Mouse (Mus musculus) liver, postnatal 0 days (tissue): Measurements from ENCODE around the gene Fam222a. TPM values are rescaled to one million over a fixed set of nuclear protein-coding genes. Genes with fewer than 3 reads are reported as not detected.

Source experiments
- ATAC-seq: fragments of 200-750 bp; cut with Nextera tagmentation; 2 replicates; pipeline ENCODE4 v1.8.0; 2017; ENCODE audit warnings: mild to moderate bottlenecking, moderate library complexity
- DNase-seq: peaks from one replicate; pipeline ENCODE4 v3.0.0-alpha.2; 2016
- H3K27ac ChIP-seq: fragments of 300-500 bp; sonication (generic); 2 replicates; pipeline ENCODE4 v1.5.1; 2014; ENCODE audit warnings: antibody characterized with exemption, moderate library complexity, mild to moderate bottlenecking, low read depth
- H3K27me3 ChIP-seq: fragments of 300-500 bp; sonication (generic); 2 replicates; pipeline ENCODE4 v1.6.1; 2014; ENCODE audit warnings: low read length, control low read depth, mixed read lengths; ENCODE audit not compliant: insufficient read depth
- H3K36me3 ChIP-seq: fragments of 300-500 bp; sonication (generic); replicated peaks from 2 replicates; pipeline ENCODE4 v1.6.1; 2014; ENCODE audit warnings: mild to moderate bottlenecking, control low read depth, low read length, moderate library complexity, mixed read lengths; ENCODE audit not compliant: insufficient read depth
- H3K4me1 ChIP-seq: fragments of 300-500 bp; sonication (generic); 2 replicates; pipeline ENCODE4 v1.6.1; 2014; ENCODE audit warnings: antibody characterized with exemption, mild to moderate bottlenecking, control low read depth; ENCODE audit not compliant: insufficient read depth
- H3K4me2 ChIP-seq: fragments of 300-500 bp; sonication (generic); 2 replicates; pipeline ENCODE4 v1.6.1; 2014; ENCODE audit warnings: low read depth, mild to moderate bottlenecking, low read length, moderate library complexity, mixed read lengths
- H3K4me3 ChIP-seq: fragments of 300-500 bp; sonication (generic); 2 replicates; pipeline ENCODE4 v1.5.1; 2014; ENCODE audit warnings: low read depth, low read length
- H3K9ac ChIP-seq: fragments of 300-500 bp; sonication (generic); replicated peaks from 2 replicates; pipeline ENCODE4 v1.6.1; 2014; ENCODE audit warnings: mild to moderate bottlenecking, moderate library complexity
- H3K9me3 ChIP-seq: fragments of 300-500 bp; sonication (generic); 2 replicates; pipeline ENCODE4 v1.6.1; 2016; ENCODE audit warnings: mild to moderate bottlenecking, control low read depth, low read length, mixed read lengths
- CTCF ChIP-seq: sonication (generic); IDR thresholded peaks from 2 replicates; pipeline ENCODE4 v1.5.1; 2016; ENCODE audit warnings: antibody characterized with exemption, low read depth
- EP300 ChIP-seq: IDR thresholded peaks from 2 replicates; pipeline ENCODE4 v1.6.1; 2016; ENCODE audit warnings: antibody characterized with exemption, low read depth, mild to moderate bottlenecking
- WGBS: fragments of 180-500 bp; shearing (Covaris S2); extraction: QIAGEN DNeasy Blood & Tissue Kit; methylation state at CpG from one replicate; pipeline ENCODE4 v1.1.7; 2014; ENCODE audit not compliant: insufficient replicate concordance; 5-methylcytosine and 5-hydroxymethylcytosine counted together
- polyA plus RNA-seq: library from polyadenylated mRNA; unstranded; fragments of >200 nt; fragmentation: Nextera tagmentation; extraction: Ambion mirVana; gene quantifications from 2 replicates; pipeline ENCODE4 v1.2.1, GENCODE M21; 2015

Fam222a gene
- polyA plus RNA-seq, 1 experiment from 2014 or later = 0.80 TPM

DNA sequence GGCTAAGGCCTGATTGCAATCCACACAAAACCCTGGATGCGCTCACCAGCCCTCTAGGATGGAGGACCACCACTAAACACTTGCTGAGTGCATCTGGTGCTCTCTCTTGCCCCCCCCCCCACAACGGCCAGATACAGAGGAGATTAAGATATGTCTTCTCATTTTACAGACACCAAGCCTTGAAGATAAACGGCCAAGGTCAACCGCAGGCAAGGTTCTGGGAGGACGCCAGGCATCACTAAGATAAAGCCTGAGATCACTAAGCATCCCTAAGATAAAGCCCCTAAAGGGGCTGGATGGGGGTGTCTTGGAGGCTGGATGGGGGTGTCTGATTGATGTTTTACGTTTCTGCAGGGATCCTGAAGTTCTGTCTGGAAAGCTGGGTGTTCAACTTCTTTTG lies 2.1 kb upstream of the Fam222a start:
- Histone ChIP-seq H3K4me3 (no peak overlapping the region), H3K36me3 (no peaks in the 10 kb centered on the region), H3K27ac (no peak overlapping the region), H3K27me3 (peaks cover 17% of the 10 kb centered on the region), H3K4me2 (no peak overlapping the region), H3K9me3 (no peaks in the 10 kb centered on the region), H3K9ac (no peak overlapping the region), H3K4me1 (peaks cover 13% of the 10 kb centered on the region)
- DNase-seq = no peak
- TF ChIP-seq CTCF (no peak), EP300 (no peak)
- 51% methylated on average over 6 of the region's 6 CpGs for WGBS
- no peak for ATAC-seq

DNA sequence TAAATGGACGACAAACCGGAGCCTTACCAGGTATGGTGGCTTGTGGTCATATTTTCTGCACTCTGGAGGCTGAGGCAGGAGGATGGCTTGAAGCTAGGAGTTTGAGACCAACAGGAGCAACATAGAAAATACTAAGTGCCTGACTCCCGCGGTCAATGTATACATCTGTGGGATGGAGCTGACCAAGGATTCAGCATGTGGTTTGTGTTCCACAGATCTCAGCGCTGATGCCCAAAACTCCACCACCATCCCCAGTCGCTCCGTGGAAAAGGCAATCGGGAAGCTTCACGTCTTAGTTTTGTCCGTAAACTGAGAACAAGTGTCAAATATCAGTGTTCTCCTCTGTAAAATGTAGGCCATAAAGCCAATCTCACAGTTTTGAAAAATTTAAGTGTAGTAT lies 1.4 kb upstream of the Fam222a start:
- no peak overlapping the region for H3K27ac ChIP-seq
- ATAC-seq = no peak
- no peak for TF ChIP-seq CTCF
- TF ChIP-seq EP300 = no peak
- DNase-seq = no peak
- no peak overlapping the region for H3K9ac ChIP-seq
- WGBS = 79% methylated on average over 10 of the region's 10 CpGs
- H3K4me1 ChIP-seq = peaks cover 17% of the 10 kb centered on the region
- H3K36me3 ChIP-seq = no peaks in the 10 kb centered on the region
- no peaks in the 10 kb centered on the region for H3K9me3 ChIP-seq
- H3K27me3 ChIP-seq = peaks cover 20% of the 10 kb centered on the region
- no peak overlapping the region for H3K4me3 ChIP-seq
- no peak overlapping the region for H3K4me2 ChIP-seq

DNA sequence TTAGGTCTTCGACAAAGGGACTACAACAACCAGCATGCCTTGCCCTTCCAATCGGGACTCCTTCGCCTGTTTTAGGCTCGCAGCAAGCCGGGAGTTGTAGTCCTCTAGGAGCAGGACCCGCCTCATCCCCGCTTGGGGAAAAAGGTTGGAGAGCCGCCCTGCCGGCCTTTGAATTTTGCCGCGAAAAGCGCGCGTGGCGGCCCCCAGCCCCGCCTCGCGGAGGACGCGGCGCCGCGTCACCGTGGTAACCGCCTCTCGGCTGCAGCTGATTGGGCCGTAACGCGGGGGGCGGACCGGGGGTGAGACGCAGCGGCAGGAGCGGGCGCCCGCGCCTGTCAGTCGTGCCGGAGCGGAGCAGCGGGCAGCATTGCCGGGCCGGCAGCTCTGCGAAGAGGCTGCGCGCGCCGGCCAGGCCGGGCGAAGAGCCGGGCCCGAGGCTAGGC lies 720 bp upstream of the Fam222a start:
- WGBS = 3% methylated on average over 45 of the region's 52 CpGs
- Histone ChIP-seq H3K9me3 (no peaks in the 10 kb centered on the region), H3K27ac (0 out of 2 replicates have a peak overlapping the region, but pooled peaks have one; percentile 49), H3K36me3 (no peaks in the 10 kb centered on the region), H3K27me3 (peaks cover 26% of the 10 kb centered on the region), H3K4me2 (peak overlapping the region; percentile 87), H3K4me3 (peak overlapping the region; percentile 69), H3K9ac (peak overlapping the region; percentile 54), H3K4me1 (peaks cover 24% of the 10 kb centered on the region)
- TF ChIP-seq EP300 (no peak), CTCF (no peak)
- DNase-seq = peak; percentile 93
- ATAC-seq = peak; percentile 88

DNA sequence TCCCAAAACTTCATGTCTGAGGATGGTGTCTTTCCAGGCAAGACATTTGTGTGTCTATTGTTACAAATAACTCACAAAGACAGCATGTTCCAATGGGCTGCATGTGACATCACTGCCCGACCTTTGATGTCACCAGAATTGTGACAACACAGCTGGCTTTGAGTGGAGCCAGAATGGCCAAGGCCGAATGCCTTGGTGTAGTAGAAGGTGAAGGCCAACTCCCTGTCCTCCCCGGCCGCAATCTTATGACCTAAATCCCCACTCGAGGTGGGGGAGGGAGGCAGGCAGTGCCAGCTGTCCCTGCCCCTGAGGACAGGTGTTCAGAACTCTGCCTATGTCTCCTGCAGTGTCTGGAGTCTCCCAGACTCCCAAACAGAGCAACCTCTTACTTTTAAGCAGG lies 1.0 kb downstream of the Fam222a start:
- peak overlapping the region; percentile 87 for H3K4me2 ChIP-seq
- H3K9me3 ChIP-seq = no peaks in the 10 kb centered on the region
- 32% methylated on average over 5 of the region's 5 CpGs for whole genome bisulfite sequencing
- ATAC-seq (no peak), DNase-seq (peak; percentile 61)
- peaks cover 30% of the 10 kb centered on the region for H3K27me3 ChIP-seq
- peaks cover 35% of the 10 kb centered on the region for H3K4me1 ChIP-seq
- H3K36me3 ChIP-seq = no peaks in the 10 kb centered on the region
- peak overlapping the region; percentile 19; the same call in 1 of the 2 replicates for H3K27ac ChIP-seq
- peak overlapping the region; percentile 69 for H3K4me3 ChIP-seq
- peak overlapping the region; percentile 54 for H3K9ac ChIP-seq
- TF ChIP-seq EP300 (no peak), CTCF (no peak)

DNA sequence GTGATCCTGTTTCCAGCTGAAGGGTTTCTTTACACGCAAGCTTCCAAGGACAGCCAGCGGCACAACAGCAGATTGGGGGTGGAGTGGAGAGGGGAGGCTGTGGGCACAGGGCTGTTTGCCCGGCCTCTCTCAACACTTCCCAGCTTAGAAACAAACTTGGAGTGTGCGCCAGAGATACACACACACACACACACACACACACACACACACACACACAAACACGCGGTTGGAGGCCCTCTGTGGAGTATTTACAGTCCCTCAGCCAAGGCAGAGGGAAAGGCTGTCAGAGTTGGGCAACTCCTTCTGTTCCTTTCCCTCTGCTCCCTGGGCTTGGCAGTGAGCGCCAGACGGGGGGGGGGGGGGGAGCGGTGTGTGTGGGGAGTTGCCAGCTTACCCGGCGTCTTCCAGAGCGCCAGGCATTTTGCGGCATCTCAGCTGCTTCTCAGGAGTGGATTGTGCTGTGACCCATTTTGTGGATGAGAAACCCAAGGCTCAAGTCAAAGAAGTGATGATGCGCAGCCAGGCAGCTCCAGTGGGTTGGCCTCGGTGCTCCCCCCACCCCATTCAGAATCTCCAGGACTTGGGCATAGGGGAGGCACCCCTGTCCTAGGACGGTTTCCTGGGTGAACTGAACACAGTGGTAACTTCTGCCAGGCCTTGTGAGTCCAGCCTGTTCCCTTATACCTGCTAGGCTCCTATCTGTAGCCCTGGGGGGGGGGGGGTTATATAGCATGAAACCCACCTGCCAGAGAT lies 2.3 kb downstream of the Fam222a start:
- TF ChIP-seq EP300 (no peak), CTCF (no peak)
- Histone ChIP-seq H3K9ac (no peak overlapping the region; the same call in 1 of the 2 replicates), H3K9me3 (no peaks in the 10 kb centered on the region), H3K27ac (0 out of 2 replicates have a peak overlapping the region, but pooled peaks have one; percentile 51), H3K27me3 (peaks cover 30% of the 10 kb centered on the region), H3K4me1 (peaks cover 45% of the 10 kb centered on the region), H3K36me3 (no peaks in the 10 kb centered on the region), H3K4me2 (peak overlapping the region; percentile 87), H3K4me3 (peak overlapping the region; percentile 69)
- 57% methylated on average over 11 of the region's 16 CpGs for WGBS
- ATAC-seq = no peak
- DNase-seq = no peak

DNA sequence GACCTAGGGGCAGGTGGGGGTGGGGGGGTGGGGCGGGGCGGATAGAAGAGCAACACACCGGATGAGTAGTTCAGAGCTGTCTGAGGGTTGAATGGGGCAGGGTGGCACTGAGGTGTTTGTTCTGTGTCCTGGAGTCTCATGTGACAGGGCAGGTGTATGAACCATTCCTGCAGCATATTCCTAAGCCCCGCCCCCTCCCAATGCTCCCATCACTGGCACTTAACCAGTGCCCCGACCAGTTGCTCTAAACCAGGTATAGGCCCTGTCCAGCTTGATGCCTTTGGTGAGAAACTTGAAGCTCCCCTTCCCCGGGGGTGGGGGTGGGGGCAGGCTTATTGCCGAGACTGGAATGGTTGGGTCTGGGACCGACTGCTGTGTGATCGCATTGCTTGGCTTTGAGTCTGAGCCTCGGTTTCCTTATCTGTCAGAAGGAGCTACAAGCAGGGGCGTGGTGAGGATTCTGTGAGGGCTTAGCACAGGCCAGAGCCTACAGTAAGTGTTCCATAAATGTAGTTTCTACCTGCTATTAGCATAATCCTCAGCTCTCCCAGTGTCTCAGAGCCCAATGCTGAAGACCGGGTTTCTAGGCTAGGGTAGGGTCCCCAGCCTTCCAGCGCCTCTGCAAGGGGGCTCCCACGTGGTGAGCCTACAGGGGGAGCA lies 3.1 kb downstream of the Fam222a start:
- 0 out of 2 replicates have a peak overlapping the region, but pooled peaks have one; percentile 16 for H3K9ac ChIP-seq
- ATAC-seq = no peak
- WGBS = 14% methylated on average over 14 of the region's 14 CpGs
- no peak overlapping the region for H3K27ac ChIP-seq
- peak overlapping the region; percentile 63 for H3K4me2 ChIP-seq
- H3K4me3 ChIP-seq = peak overlapping the region; percentile 37
- H3K36me3 ChIP-seq = no peaks in the 10 kb centered on the region
- no peaks in the 10 kb centered on the region for H3K9me3 ChIP-seq
- DNase-seq = no peak
- peaks cover 30% of the 10 kb centered on the region for H3K27me3 ChIP-seq
- TF ChIP-seq CTCF (no peak), EP300 (no peak)
- peaks cover 42% of the 10 kb centered on the region for H3K4me1 ChIP-seq
